ENCODE assay signal across 13 mouse cellular contexts in the genomic region with DNA sequence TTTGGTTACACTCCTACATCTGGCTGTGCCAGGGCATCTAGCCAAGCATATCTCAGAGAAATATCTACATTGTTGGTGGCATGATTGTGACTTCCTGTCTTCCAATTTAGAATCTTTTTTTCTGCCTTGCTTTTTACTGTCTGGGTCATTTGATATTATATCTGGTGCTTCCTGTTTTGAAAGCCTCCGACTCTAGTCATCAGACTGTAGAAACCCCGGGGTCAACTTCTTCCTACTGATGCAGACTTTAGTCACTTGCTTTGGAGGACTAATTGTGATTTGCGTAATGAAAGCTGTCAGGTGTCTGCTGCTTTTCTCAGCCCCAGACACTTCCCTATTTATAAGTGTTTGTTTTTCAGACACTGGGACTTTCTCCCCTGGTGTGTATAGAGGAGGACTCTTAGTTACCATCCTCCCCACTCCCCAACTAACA.
DNase-seq lines count a peak whose midpoint lies in the region; ATAC-seq and TF ChIP-seq lines count a peak whose summit lies in the region.
"Had no signal": no experiment of that assay in that cellular context is flagged by ENCODE, and none has a peak within 500 bp of the region (broad histone marks: within the 10 kb centered on the region; RNA-seq: fewer than 3 reads in every experiment).

No protein-coding gene starts in this region.

- TF ChIP-seq POLR2A in kidney, adult 2 months (IDR thresholded peaks at IDR 0.05; ENCODE audit: low read depth, low read length) = no peak

- no peak for TF ChIP-seq CTCF in kidney, adult 2 months (conservative IDR thresholded peaks at IDR 0.05; ENCODE audit: insufficient read depth, insufficient read length, low read depth, low read length)
- no peak for TF ChIP-seq CTCF in layer of hippocampus, adult 2 months (conservative IDR thresholded peaks at IDR 0.05)

- 0 out of 2 replicates have a peak, but pooled peaks have one; percentile 30 for ATAC-seq in megakaryocyte-erythroid progenitor cell, adult 5-6 weeks (replicated peaks; ENCODE audit: low FRiP score, low TSS enrichment, poor library complexity, severe bottlenecking)
- ATAC-seq: forebrain, postnatal 0 days had no signal

- H3K4me3 ChIP-seq in kidney, adult 2 months (ENCODE audit: insufficient read depth, low read depth, low read length) = no peak overlapping the region
- no peak overlapping the region for H3K4me3 ChIP-seq in layer of hippocampus, adult 2 months
- H3K4me3 ChIP-seq: hindbrain, embryonic 12.5 days; megakaryocyte, embryonic 14.5 days had no signal

- peak overlapping the region; percentile 31; the same call in 1 of the 2 replicates for H3K27ac ChIP-seq in kidney, adult 2 months (ENCODE audit: insufficient read depth, low read depth, low read length)
- H3K27ac ChIP-seq in layer of hippocampus, adult 2 months = no peak overlapping the region
- H3K27ac ChIP-seq: hindbrain, embryonic 12.5 days had no signal

- H3K4me1 ChIP-seq in kidney, adult 2 months (ENCODE audit: control insufficient read depth, insufficient read depth, low read length) = no peaks in the 10 kb centered on the region
- H3K4me1 ChIP-seq: hindbrain, embryonic 12.5 days had no signal

- 28% methylated on average over 3 of the region's 3 CpGs for WGBS in kidney, adult 2 months

- DNase-seq in kidney, adult 2 months = peak; percentile 58
- no peak for DNase-seq in kidney, adult 8-10 months
- peak; percentile 13 to 20 for DNase-seq in CD8-positive naive resting alpha-beta T cell, adult 2 months (ENCODE audit: low read depth in 2 of 2, low spot score in 2 of 2)
- DNase-seq in induced T-regulatory cell, adult 2 months (ENCODE audit: low read depth) = peak; percentile 62
- no peak for DNase-seq in adrenal gland, postnatal 25 days
- DNase-seq in layer of hippocampus, adult 2 months (ENCODE audit: low spot score in 2 of 2) = no peak
- DNase-seq in layer of hippocampus, adult 11-12 months (ENCODE audit: low spot score) = no peak
- DNase-seq: adrenal gland, postnatal 36 days; embryo, embryonic 11 days; forebrain, postnatal 0 days had no signal

- H3K27me3 ChIP-seq in kidney, adult 2 months (replicated peaks; ENCODE audit: control insufficient read depth, insufficient read depth, low read length) = no peaks in the 10 kb centered on the region
- H3K27me3 ChIP-seq: hindbrain, embryonic 12.5 days had no signal

- no peaks in the 10 kb centered on the region for H3K36me3 ChIP-seq in kidney, adult 2 months (ENCODE audit: control insufficient read depth, insufficient read depth, low read length)
- H3K36me3 ChIP-seq: hindbrain, embryonic 12.5 days had no signal

Comparison
In these comparisons a context has a peak if more than half of its experiments do, and no peak if none do; other contexts are left out.
1. DNase-seq: peak in kidney, adult 2 months (single experiment), CD8-positive naive resting alpha-beta T cell, adult 2 months (2 of 2) and induced T-regulatory cell, adult 2 months (single experiment); none in kidney, adult 8-10 months (0 of 2), adrenal gland, postnatal 25 days (single experiment), layer of hippocampus, adult 2 months (0 of 2) and layer of hippocampus, adult 11-12 months (single experiment).